Mouse (Mus musculus) hindbrain, embryonic 16.5 days (tissue): ENCODE measurements around the gene Bpgm. TPM values are rescaled to one million over a fixed set of nuclear protein-coding genes. Genes with fewer than 3 reads are reported as not detected.
A peak's percentile ranks its signal among the peaks of the same experiment; 100 is the strongest.

Experiments
- ATAC-seq: fragments of 200-750 bp; cut with Nextera tagmentation; 2 replicates; pipeline ENCODE4 v1.8.0; 2017; ENCODE audit warnings: moderate TSS enrichment, moderate library complexity
- H3K27ac ChIP-seq: fragments of 300-500 bp; sonication (generic); 2 replicates; pipeline ENCODE4 v1.5.1; 2014; ENCODE audit warnings: low read depth, mild to moderate bottlenecking, control low read depth, low read length, moderate library complexity
- H3K27me3 ChIP-seq: fragments of 300-500 bp; sonication (generic); replicated peaks from 2 replicates; pipeline ENCODE4 v1.6.1; 2014; ENCODE audit warnings: low read length; ENCODE audit not compliant: control insufficient read depth, insufficient read depth
- H3K36me3 ChIP-seq: fragments of 300-500 bp; sonication (generic); 2 replicates; pipeline ENCODE4 v1.6.1; 2014; ENCODE audit warnings: mild to moderate bottlenecking, low read length, moderate library complexity, mixed read lengths; ENCODE audit not compliant: control insufficient read depth, insufficient read depth
- H3K4me1 ChIP-seq: fragments of 300-500 bp; sonication (generic); 2 replicates; pipeline ENCODE4 v1.6.1; 2014; ENCODE audit warnings: low read depth, low read length; ENCODE audit not compliant: control insufficient read depth, insufficient read depth
- H3K4me2 ChIP-seq: fragments of 300-500 bp; sonication (generic); 2 replicates; pipeline ENCODE4 v1.6.1; 2014; ENCODE audit warnings: mild to moderate bottlenecking, low read length, control low read depth, moderate library complexity
- H3K4me3 ChIP-seq: fragments of 300-500 bp; sonication (generic); 2 replicates; pipeline ENCODE4 v1.5.1; 2014; ENCODE audit warnings: mild to moderate bottlenecking, low read length, control low read depth, moderate library complexity
- H3K9ac ChIP-seq: fragments of 300-500 bp; sonication (generic); 2 replicates; pipeline ENCODE4 v1.6.1; 2014; ENCODE audit warnings: low read depth, mild to moderate bottlenecking, control low read depth, low read length, moderate library complexity
- H3K9me3 ChIP-seq: fragments of 300-500 bp; sonication (generic); 2 replicates; pipeline ENCODE4 v1.6.1; 2014; ENCODE audit warnings: mild to moderate bottlenecking, low read length, moderate library complexity; ENCODE audit not compliant: control insufficient read depth
- WGBS: fragments of 180-500 bp; shearing (Covaris S2); extraction: QIAGEN DNeasy Blood & Tissue Kit; methylation state at CpG from one replicate; pipeline ENCODE4 v1.1.7; 2014; 5-methylcytosine and 5-hydroxymethylcytosine counted together
- polyA plus RNA-seq: library from polyadenylated mRNA; unstranded; fragments of >200 nt; fragmentation: Nextera tagmentation; extraction: Ambion mirVana; gene quantifications from 2 replicates; pipeline ENCODE4 v1.2.1, GENCODE M21; 2015

Gene Bpgm
- polyA plus RNA-seq, 1 experiment from 2014 or later = 93.4 TPM

GRCm38 (mm10) chr6:34463582-34463981, 12.4 kb upstream of the Bpgm start:
- Histone ChIP-seq H3K36me3 (no peaks in the 10 kb centered on the region), H3K27me3 (no peaks in the 10 kb centered on the region), H3K4me3 (no peak overlapping the region), H3K9ac (no peak overlapping the region), H3K4me2 (no peak overlapping the region), H3K27ac (no peak overlapping the region), H3K4me1 (no peaks in the 10 kb centered on the region), H3K9me3 (no peaks in the 10 kb centered on the region)
- 93% methylated on average over 4 of the region's 4 CpGs for WGBS
- no peak for ATAC-seq

GRCm38 (mm10) chr6:34471434-34472110, 4.4 kb upstream of the Bpgm start:
- peaks cover 5% of the 10 kb centered on the region for H3K4me1 ChIP-seq
- no peak overlapping the region for H3K27ac ChIP-seq
- no peak overlapping the region for H3K9ac ChIP-seq
- no peak overlapping the region for H3K4me2 ChIP-seq
- ATAC-seq = no peak
- no peaks in the 10 kb centered on the region for H3K36me3 ChIP-seq
- WGBS = 88% methylated on average over 12 of the region's 12 CpGs
- no peaks in the 10 kb centered on the region for H3K27me3 ChIP-seq
- H3K9me3 ChIP-seq = no peaks in the 10 kb centered on the region
- no peak overlapping the region for H3K4me3 ChIP-seq

GRCm38 (mm10) chr6:34473346-34473745, 2.7 kb upstream of the Bpgm start:
- no peak overlapping the region for H3K27ac ChIP-seq

DNA sequence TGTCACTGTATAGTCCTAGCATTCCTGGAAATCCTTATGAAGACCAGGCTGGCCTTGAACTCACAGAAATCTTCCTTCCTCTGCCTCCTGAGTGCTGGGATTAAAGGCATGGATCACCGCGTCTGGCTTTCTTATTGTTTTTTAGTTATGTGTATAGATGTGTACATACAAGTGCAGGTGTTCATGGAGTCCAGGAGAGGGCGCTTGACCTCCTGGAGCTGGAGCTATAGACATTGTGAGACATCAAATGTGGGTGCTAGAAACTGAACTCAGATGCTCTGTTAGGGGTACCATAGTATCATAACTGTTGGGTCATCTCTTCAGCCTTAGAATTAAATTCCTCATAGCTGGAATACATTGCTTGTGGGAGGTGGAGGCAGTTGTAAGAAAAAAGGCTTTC, 2.0 kb upstream of the Bpgm start:
- Histone ChIP-seq H3K36me3 (no peaks in the 10 kb centered on the region), H3K27me3 (no peaks in the 10 kb centered on the region), H3K4me2 (no peak overlapping the region), H3K9me3 (no peaks in the 10 kb centered on the region), H3K4me1 (peaks cover 24% of the 10 kb centered on the region), H3K9ac (no peak overlapping the region), H3K4me3 (no peak overlapping the region), H3K27ac (no peak overlapping the region)
- WGBS = 67% methylated on average over 3 of the region's 3 CpGs
- no peak for ATAC-seq

More at GRCm38 (mm10) chr6:34473346-34473745, 2.7 kb upstream of the Bpgm start:
- H3K27me3 ChIP-seq = no peaks in the 10 kb centered on the region
- ATAC-seq = no peak
- no peak overlapping the region for H3K4me2 ChIP-seq
- no peaks in the 10 kb centered on the region for H3K9me3 ChIP-seq
- 90% methylated on average over 1 of the region's 1 CpGs for WGBS
- H3K4me1 ChIP-seq = peaks cover 17% of the 10 kb centered on the region
- H3K9ac ChIP-seq = no peak overlapping the region
- H3K36me3 ChIP-seq = no peaks in the 10 kb centered on the region
- H3K4me3 ChIP-seq = no peak overlapping the region

DNA sequence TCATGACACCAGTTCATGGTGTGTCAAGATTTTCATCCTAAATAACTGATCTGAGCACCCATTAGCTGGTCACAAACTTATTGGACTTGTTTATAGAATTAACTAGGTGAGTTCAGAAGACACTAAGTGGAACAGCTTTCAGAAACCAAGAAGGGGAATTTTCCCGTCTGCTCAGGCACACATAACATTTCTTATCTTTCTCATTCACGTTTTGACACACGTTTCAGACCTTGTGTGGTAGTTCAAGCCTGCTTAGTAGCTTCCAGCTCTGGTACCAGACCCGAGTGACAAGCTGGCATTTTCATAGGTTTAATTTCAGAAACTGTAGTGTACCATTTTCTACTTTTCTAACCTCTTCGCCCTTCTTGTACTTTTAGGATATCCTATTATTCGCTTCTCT, 616 bp upstream of the Bpgm start:
- H3K9me3 ChIP-seq = no peaks in the 10 kb centered on the region
- WGBS = 20% methylated on average over 6 of the region's 6 CpGs

DNA sequence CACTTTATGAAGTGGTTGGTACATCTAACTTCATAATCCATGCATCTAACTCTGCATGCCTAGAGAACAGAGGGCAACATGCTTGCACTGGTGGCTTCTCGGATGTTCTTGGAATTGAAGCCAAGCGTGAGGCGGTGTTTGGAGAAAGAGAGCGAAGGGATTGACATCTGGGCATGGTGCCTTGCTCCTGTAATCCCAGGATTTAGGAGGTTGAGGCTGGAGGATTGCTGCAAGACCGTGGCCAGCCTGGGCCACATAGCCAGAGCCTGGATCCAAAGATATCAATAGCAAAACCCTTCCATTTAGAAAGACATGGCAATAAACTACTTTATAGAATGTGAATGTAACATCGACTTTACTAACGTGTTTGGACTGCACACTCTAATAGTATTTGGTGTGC, 2.0 kb downstream of the Bpgm start:
- peaks cover 31% of the 10 kb centered on the region for H3K4me1 ChIP-seq
- no peak overlapping the region for H3K4me3 ChIP-seq
- no peaks in the 10 kb centered on the region for H3K9me3 ChIP-seq
- WGBS = 61% methylated on average over 7 of the region's 7 CpGs
- 0 out of 2 replicates have a peak overlapping the region, but pooled peaks have one; percentile 13 for H3K9ac ChIP-seq
- no peak overlapping the region for H3K27ac ChIP-seq
- H3K27me3 ChIP-seq = no peaks in the 10 kb centered on the region
- peak overlapping the region; percentile 43 for H3K4me2 ChIP-seq
- H3K36me3 ChIP-seq = no peaks in the 10 kb centered on the region
- ATAC-seq = no peak

More for the DNA sequence above, 616 bp upstream of the Bpgm start:
- no peaks in the 10 kb centered on the region for H3K27me3 ChIP-seq
- H3K36me3 ChIP-seq = no peaks in the 10 kb centered on the region
- H3K27ac ChIP-seq = peak overlapping the region; percentile 76
- H3K9ac ChIP-seq = peak overlapping the region; percentile 78
- peak overlapping the region; percentile 52 for H3K4me3 ChIP-seq
- ATAC-seq = no peak
- peaks cover 28% of the 10 kb centered on the region for H3K4me1 ChIP-seq
- H3K4me2 ChIP-seq = peak overlapping the region; percentile 63

DNA sequence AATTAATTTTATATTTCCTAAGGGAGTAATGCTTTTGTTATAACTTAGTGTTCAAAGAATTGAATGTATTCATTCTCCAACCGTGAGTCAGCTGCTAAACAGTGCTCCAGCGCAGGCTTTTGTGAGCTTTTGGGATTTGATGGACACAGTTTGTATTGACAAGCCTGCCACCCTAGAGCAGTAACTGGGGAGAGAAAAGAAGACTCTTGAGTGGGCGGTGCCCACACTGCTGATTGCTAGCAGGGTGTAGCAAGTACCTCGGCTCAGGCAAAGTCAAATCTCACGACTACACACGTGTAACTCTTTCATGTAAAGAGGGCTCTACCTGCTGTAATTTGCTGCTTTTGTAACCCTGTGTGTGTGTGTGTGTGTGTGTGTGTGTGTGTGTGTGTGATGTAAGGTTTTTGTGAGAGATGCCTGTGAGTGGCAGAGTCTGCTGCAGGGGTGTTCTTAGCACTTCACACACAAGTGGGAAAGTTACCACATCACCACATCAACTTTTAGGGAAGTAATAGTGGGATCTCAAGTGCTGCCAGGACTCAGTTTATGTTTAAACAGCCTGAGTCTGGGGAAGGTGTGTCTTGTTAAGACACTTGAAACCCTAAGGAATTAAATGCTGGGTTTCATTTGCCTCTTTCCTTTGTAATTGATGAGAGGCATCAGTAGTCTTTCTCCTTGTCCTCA, 2.8 kb downstream of the Bpgm start:
- no peaks in the 10 kb centered on the region for H3K36me3 ChIP-seq
- H3K4me3 ChIP-seq = peak overlapping the region; percentile 7; the same call in 1 of the 2 replicates
- ATAC-seq = no peak
- no peaks in the 10 kb centered on the region for H3K27me3 ChIP-seq
- WGBS = 15% methylated on average over 6 of the region's 6 CpGs
- no peak overlapping the region for H3K9ac ChIP-seq
- H3K9me3 ChIP-seq = no peaks in the 10 kb centered on the region
- H3K27ac ChIP-seq = no peak overlapping the region
- peak overlapping the region; percentile 43 for H3K4me2 ChIP-seq
- H3K4me1 ChIP-seq = peaks cover 31% of the 10 kb centered on the region

DNA sequence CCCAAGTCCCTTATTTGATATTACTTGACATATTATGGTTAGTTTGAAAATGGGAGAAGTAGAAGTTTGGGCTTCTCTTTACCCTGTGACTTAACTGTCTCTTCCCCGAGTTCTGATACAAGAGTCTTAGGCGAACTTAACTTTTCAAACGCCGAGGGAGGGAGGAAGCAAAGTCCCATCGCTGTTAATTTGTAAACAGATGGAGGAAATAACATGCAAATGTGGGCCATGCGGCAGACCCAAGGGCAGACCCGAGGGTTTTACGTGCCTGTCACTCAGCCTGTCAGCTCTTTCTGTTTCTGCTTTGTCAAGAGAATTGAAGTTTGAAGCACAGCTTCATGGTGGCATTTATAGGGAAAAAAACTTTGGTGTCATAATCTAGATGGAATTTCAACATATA, 3.5 kb downstream of the Bpgm start:
- H3K4me3 ChIP-seq = no peak overlapping the region
- 24% methylated on average over 8 of the region's 8 CpGs for WGBS
- H3K9me3 ChIP-seq = no peaks in the 10 kb centered on the region
- H3K4me1 ChIP-seq = peaks cover 31% of the 10 kb centered on the region
- H3K27me3 ChIP-seq = no peaks in the 10 kb centered on the region
- no peak overlapping the region for H3K9ac ChIP-seq
- no peaks in the 10 kb centered on the region for H3K36me3 ChIP-seq
- no peak for ATAC-seq
- no peak overlapping the region for H3K27ac ChIP-seq
- peak overlapping the region; percentile 4; the same call in 1 of the 2 replicates for H3K4me2 ChIP-seq

DNA sequence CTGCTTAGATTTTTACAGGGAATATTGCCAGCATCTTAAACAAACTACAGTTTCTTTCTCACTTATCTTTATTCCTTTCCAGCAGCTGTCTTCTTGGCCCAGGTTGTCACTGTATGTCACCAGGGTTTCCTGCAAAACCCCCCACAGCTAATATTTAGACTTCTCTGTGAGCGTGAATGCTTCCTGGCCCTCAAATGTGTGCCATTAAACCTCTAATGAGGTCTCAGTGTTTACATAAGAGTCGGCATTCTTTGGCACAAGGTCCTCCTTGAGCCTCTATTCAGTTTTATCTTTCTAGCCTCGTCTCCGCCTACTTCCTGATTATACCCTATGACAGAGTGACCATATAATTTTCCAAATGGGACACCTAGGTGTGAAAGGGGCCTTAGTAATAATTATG, 4.7 kb downstream of the Bpgm start:
- no peak overlapping the region for H3K9ac ChIP-seq
- no peaks in the 10 kb centered on the region for H3K9me3 ChIP-seq

More for the DNA sequence above, 4.7 kb downstream of the Bpgm start:
- 47% methylated on average over 4 of the region's 4 CpGs for WGBS
- ATAC-seq = no peak
- peaks cover 26% of the 10 kb centered on the region for H3K4me1 ChIP-seq
- H3K4me3 ChIP-seq = no peak overlapping the region
- no peak overlapping the region for H3K4me2 ChIP-seq
- H3K36me3 ChIP-seq = no peaks in the 10 kb centered on the region
- H3K27me3 ChIP-seq = no peaks in the 10 kb centered on the region
- H3K27ac ChIP-seq = no peak overlapping the region
